Mouse (Mus musculus) thymus, postnatal 14 days (tissue): ENCODE results near the gene Mpdu1.
"Not testable (repeated sequence)": the region's sequence is repeated elsewhere in the genome, so short reads cannot be mapped to it uniquely, and the experiment has no call there.

Experiments used
- DNase-seq: peaks from one replicate; pipeline ENCODE4 v3.0.0; 2021

Gene Mpdu1

DNA sequence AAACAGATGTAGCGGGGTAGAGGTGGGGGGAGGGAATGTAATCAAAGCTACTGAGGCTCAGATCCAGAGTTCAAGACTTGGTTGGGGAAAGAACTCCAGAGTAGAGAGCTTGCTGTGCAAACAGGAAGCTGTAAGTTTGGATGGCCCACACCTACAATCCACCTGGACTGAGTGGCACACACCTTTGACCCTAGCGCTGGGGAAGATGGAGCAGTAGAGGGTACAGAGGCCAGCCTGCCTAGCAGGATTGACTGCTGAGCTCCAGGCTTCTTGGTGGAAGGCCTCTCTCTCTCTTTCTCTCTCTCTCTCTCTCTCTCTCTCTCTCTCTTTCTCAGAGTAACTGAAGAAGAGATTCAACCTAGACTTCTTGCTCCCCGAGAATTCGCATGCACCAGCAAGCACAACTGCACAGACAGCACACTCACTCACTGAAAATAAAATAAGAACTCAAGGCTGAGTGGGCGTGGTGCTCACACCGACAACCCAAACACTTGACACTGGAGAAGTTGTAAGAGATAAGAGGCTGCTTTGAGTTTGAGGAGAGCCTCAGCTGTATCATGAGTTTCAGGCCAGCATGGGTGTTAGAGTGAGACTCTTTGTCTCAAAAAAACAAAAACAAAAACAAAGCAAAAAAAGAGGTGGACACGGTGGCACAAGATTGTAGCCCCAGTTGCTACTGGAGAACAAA lies 41.9 kb downstream of the Mpdu1 start:
- no peak for DNase-seq

DNA sequence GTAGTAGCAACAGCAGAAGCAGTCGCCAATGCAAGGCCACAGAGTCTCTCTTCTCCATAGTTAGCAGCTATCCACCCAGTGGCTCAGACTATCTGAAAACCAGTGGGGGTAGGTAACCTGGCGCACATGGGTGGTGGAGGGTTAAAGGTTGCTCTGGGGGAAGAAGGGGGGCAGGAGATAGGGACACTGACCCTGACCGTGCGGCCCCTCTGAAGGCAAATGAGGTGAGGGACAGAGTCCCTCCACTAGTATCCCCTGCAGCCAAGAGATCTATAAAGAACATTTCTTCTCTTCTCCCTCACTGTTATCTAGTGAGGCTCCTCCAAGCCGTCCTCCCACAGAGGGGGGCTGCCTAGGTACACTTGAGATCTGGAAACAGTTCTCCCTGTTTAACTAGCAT lies 44.6 kb downstream of the Mpdu1 start, which contains the start of gene Shbg:
Gene Shbg, minus strand, starts transcription at position 101 of the 400 bp plus-strand sequence.
- DNase-seq: no peak

DNA sequence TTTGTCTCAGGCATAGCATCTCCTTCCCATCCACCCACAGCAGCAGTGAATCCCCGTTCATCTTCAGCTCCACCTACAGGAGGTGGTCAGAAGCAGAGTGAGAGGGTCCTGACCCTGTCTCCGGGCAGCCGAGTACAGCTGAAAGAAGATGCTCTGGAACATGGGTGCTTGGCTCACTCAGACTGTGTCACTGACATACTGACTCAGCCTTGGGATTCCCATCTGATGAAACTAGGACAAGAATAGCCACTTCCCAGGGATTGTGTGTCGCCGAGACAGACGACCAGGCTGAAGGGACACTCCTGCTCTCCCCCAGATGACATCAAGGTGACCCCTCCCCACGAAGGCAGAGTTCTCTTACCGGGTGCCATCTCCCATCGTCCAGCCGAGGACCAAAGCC lies 45.7 kb downstream of the Mpdu1 start:
- no peak for DNase-seq

DNA sequence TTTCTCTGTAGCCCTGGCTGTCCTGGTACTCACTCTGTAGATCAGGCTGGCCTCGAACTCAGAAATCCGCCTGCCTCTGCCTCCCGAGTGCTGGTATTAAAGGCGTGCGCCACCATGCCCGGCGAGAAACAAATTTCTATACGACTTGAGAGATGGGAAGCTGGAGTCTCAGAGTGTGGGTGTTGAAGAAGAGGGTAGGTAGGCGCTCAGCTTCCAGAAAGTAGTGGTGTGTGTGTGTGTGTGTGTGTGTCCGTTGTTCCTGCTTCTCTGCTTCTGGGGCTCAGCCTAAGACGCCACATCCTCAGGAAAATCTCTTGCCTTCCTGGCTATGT lies 48.2 kb downstream of the Mpdu1 start:
- not testable (repeated sequence) for DNase-seq

DNA sequence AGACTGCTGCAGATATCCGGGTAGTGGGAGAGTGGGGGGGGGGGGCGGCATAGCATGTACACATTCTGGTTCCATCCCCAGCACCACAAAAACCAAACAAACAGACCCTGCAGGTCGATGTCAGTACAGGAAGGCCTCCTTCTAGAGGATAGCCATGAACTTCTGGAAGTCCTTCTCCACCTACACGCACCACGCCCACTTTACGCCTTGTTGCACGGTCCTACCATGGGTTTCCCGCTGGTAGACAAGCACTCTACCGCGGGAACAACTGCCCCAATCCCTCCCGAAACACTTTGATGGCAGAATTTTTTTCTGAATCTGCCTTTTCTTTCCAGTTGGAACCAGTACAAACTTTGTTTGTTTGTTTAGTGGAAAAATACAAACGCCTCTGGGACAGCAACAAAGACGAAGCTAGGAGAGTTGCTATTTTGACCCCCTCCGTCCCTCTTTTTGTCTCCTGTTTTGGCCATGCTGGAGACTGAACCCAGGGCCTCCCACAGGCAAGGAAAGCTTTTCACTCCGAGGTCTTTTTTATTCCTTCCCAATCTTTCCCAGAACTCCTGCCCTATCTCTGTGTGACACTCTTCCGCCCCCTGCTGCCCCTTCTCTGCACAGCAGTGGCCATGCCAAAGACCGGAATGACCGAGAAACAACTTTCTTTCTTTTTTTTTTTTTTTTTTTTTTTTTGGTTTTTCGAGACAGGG lies 48.7 kb downstream of the Mpdu1 start:
- peak; percentile 77 for DNase-seq

DNA sequence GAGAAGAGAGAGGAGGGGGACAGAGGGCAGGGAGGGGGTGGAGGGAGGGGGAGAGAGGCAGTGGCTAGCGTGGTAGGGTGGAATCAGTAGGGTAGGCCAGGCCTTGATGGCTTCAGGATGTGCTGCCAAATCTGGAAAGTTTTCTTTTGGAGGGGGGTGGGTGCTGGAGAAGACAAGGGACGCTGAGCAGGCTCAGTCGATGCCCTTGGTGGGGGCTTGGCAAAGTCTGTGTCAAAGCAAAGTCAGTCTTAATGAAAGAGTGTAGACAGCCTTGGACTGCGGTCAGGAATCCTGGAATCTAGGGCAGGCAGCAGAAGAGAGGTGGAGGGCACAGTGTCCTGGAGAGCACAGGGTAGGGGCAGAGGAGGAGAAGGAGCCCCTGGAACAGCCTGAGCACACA lies 51.5 kb downstream of the Mpdu1 start:
- no peak for DNase-seq

DNA sequence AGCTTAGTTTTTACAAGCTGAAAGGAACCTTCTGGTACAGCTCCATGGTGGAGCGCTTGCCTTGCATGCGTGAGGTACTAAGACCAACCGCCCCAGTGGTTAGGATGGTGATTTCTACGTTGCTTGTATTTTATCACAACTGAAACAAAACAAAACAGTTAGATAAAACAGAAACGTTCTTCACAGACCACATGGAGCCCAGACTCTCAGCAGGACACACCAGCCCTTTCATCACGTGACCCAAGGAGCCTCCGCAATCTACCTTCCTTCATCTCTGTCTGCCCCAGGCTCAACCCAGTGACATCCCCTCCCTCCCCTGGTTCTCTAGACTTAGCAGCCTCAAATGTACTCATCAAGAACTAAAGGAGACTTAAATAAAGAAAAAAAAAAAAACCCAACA lies 53.0 kb downstream of the Mpdu1 start:
- no peak for DNase-seq

DNA sequence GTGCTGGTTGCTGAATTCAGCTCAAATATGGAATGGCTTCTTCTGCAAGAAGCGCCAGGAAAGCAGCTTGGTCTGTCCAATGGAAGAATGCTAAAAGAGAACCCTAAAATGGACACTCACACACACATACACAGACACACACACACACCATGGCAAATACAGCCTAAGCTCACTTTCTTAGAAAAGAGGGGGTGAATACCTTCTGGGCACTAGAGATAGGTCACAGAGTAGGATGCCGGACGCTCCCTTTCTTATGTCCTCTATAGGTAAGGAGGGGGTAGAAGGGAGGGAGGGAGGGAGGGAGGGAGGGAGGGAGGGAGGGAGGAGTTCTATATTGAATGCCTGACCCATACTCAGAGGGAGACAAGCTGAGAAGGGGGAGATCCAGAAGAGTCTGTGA lies 53.9 kb downstream of the Mpdu1 start:
- no peak for DNase-seq

DNA sequence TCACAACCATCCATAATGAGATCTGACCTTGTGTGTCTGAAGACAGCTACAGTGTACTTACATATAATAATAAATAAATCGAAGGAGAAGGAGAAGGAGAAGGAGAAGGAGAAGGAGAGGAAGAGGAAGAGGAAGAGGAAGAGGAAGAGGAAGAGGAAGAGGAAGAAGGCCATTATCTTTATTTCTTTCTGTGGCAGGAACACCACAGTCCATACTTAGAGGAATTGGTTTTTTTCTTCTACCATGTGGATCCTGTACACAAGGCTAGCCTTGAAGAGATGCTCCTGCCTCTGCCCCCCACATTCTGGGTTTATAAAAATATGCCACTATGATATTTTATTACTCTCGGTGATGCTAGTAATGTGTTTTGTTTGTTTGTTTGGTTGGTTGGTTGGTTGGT lies 55.6 kb downstream of the Mpdu1 start:
- DNase-seq: no peak
